Mouse (Mus musculus) central nervous system, embryonic 14 days (tissue): ENCODE measurements around the gene Ccdc7b. TPM values are rescaled to one million over a fixed set of nuclear protein-coding genes. Genes with fewer than 3 reads are reported as not detected.

Experiments
- polyA plus RNA-seq: library from polyadenylated mRNA; depleted of rRNA; stranded (reverse); fragments of >200 nt; gene quantifications from 2 replicates; pipeline ENCODE4 v1.2.3, GENCODE M21; 2012; rRNA removed

The Ccdc7b gene
- polyA plus RNA-seq: not detected in 2 replicates

GRCm38 (mm10) chr8:129066834-129067233 is at the start of gene Ccdc7b:
Ccdc7b (plus strand) TSS chr8:129067134.

GRCm38 (mm10) chr8:129065417-129065816 is 1.5 kb upstream of the Ccdc7b start, which contains the start of gene Ccdc7a:
Ccdc7a (minus strand) TSS chr8:129065517.

GRCm38 (mm10) chr8:129131561-129131960 is 64.6 kb downstream of the Ccdc7b start, which contains the start of gene Gm10999:
Gm10999 (minus strand) TSS chr8:129131661.

Other genes with a start within 250 kb of the Ccdc7b start
- gene Ccdc7a, start 1.6 kb upstream of the Ccdc7b start, polyA plus RNA-seq: not detected in 2 replicates
- gene Gm10999, start 64.5 kb downstream of the Ccdc7b start, polyA plus RNA-seq: not detected in 2 replicates
- gene 2610044O15Rik8, start 167.3 kb downstream of the Ccdc7b start, polyA plus RNA-seq: 13.5 and 14.7 TPM in 2 replicates